Mouse (Mus musculus) CH12.LX (cell line): ENCODE measurements around the gene Sugct. TPM values are rescaled to one million over a fixed set of nuclear protein-coding genes. Genes with fewer than 3 reads are reported as not detected.
"Not testable (repeated sequence)": the region's sequence is repeated elsewhere in the genome, so short reads cannot be mapped to it uniquely, and the experiment has no call there.

Experiments
- DNase-seq: peaks from one replicate; pipeline ENCODE4 v3.0.0-alpha.2; 2013; ENCODE audit errors: extremely low read depth
- H3K27ac ChIP-seq: 2 replicates; pipeline ENCODE4 v1.5.1; 2012; ENCODE audit warnings: low read depth, mild to moderate bottlenecking, control low read depth, moderate library complexity; ENCODE audit not compliant: insufficient read depth
- H3K27me3 ChIP-seq: replicated peaks from 2 replicates; pipeline ENCODE3; 2012; ENCODE audit warnings: inconsistent platforms
- H3K36me3 ChIP-seq, 2 experiments: replicated peaks in 1 of 2; 2 replicates each; pipeline versions ENCODE3 to v1.6.1; 2012; ENCODE audit warnings: inconsistent platforms in 1 of 2, low read length in 1 of 2, mild to moderate bottlenecking in 1 of 2, mixed read lengths in 1 of 2, moderate library complexity in 1 of 2; ENCODE audit not compliant: control insufficient read depth in 1 of 2, insufficient read depth in 1 of 2
- H3K4me1 ChIP-seq, 2 experiments: 2 replicates each; pipeline ENCODE4 v1.6.1; 2012; ENCODE audit warnings: inconsistent platforms in 1 of 2, moderate library complexity in 1 of 2; ENCODE audit not compliant: insufficient read depth in 2 of 2, control insufficient read depth in 1 of 2
- H3K4me2 ChIP-seq: 2 replicates; pipeline ENCODE4 v1.6.1; 2012; ENCODE audit warnings: low read depth, mild to moderate bottlenecking, control low read depth; ENCODE audit not compliant: poor library complexity, insufficient read depth, severe bottlenecking
- H3K4me3 ChIP-seq, 3 experiments: fragments of 150-350 bp in 1 of 3; sonication (generic) in 1 of 3; replicated peaks in 1 of 3; 2 replicates each; pipeline versions ENCODE3 to v1.5.1; 2011 to 2012; ENCODE audit warnings: low read depth in 2 of 3, low read length in 2 of 3, mild to moderate bottlenecking in 2 of 3, moderate library complexity in 2 of 3, control low read depth in 1 of 3, improper control_type of control experiment in 1 of 3, inconsistent platforms in 1 of 3, mixed read lengths in 1 of 3; ENCODE audit not compliant: poor library complexity in 1 of 3
- H3K79me2 ChIP-seq: replicated peaks from 2 replicates; pipeline ENCODE4 v1.6.1; 2012; ENCODE audit warnings: mild to moderate bottlenecking, moderate library complexity; ENCODE audit not compliant: control insufficient read depth, poor library complexity, insufficient read depth, severe bottlenecking; ENCODE audit errors: extremely low read depth
- H3K9ac ChIP-seq: 2 replicates; pipeline ENCODE4 v1.6.1; 2012; ENCODE audit warnings: low read depth, mild to moderate bottlenecking, control low read depth, moderate library complexity; ENCODE audit not compliant: insufficient read depth
- H3K9me3 ChIP-seq: replicated peaks from 2 replicates; pipeline ENCODE3; 2012; ENCODE audit warnings: low read length, inconsistent platforms, mixed read lengths
- CHD1 ChIP-seq: IDR thresholded peaks from 2 replicates; pipeline ENCODE4 v1.6.1; 2012; ENCODE audit warnings: low read depth, low read length, improper control_type of control experiment, inconsistent platforms
- CHD2 ChIP-seq: IDR thresholded peaks from 2 replicates; pipeline ENCODE4 v1.6.1; 2011; ENCODE audit warnings: low read length, improper control_type of control experiment
- CTCF ChIP-seq, 2 experiments: IDR thresholded peaks in 1 of 2; conservative IDR thresholded peaks in 1 of 2; 2 replicates each; pipeline ENCODE4 v1.5.1; 2011 to 2012; ENCODE audit warnings: low read depth in 2 of 2, low read length in 2 of 2, improper control_type of control experiment in 1 of 2, inconsistent platforms in 1 of 2, mild to moderate bottlenecking in 1 of 2, moderate library complexity in 1 of 2
- EP300 ChIP-seq: IDR thresholded peaks from 2 replicates; pipeline ENCODE4 v1.6.1; 2011; ENCODE audit warnings: low read length, improper control_type of control experiment
- KAT2A ChIP-seq: IDR thresholded peaks from 2 replicates; pipeline ENCODE4 v1.6.1; 2012; ENCODE audit warnings: low read length, improper control_type of control experiment, inconsistent platforms; ENCODE audit not compliant: insufficient replicate concordance
- MAX ChIP-seq: IDR thresholded peaks from 2 replicates; pipeline ENCODE4 v1.6.1; 2011; ENCODE audit warnings: low read length, improper control_type of control experiment
- PAX5 ChIP-seq: IDR thresholded peaks from 2 replicates; pipeline ENCODE4 v1.6.1; 2012; ENCODE audit warnings: low read length, inconsistent platforms, mixed read lengths
- RAD21 ChIP-seq: IDR thresholded peaks from 2 replicates; pipeline ENCODE4 v1.6.1; 2011; ENCODE audit warnings: low read depth, mild to moderate bottlenecking, low read length, improper control_type of control experiment, moderate library complexity
- SMC3 ChIP-seq: IDR thresholded peaks from 2 replicates; pipeline ENCODE4 v1.6.1; 2011; ENCODE audit warnings: low read depth, low read length, improper control_type of control experiment
- UBTF ChIP-seq: IDR thresholded peaks from 2 replicates; pipeline ENCODE4 v1.6.1; 2012; ENCODE audit warnings: low read depth, mild to moderate bottlenecking, inconsistent platforms, low read length, improper control_type of control experiment, moderate library complexity
- USF1 ChIP-seq: IDR thresholded peaks from 2 replicates; pipeline ENCODE4 v1.6.1; 2014; ENCODE audit warnings: low read depth, mild to moderate bottlenecking, inconsistent platforms, low read length, improper control_type of control experiment
- ZNF384 ChIP-seq: IDR thresholded peaks from 2 replicates; pipeline ENCODE4 v1.6.1; 2012; ENCODE audit warnings: low read depth, low read length, improper control_type of control experiment, inconsistent platforms
- dilution Hi-C: fragments of 300-500 bp; cut with MboI; formaldehyde crosslinking; loops from 2 replicates; pipeline ENCODE4 v1.14.3; 2020; ENCODE audit warnings: low sequenced_read_pairs; ENCODE audit not compliant: extremely low pct_unique_long_range_greater_than_20kb, extremely low pct_ligation_motif_present
- in situ Hi-C: fragments of 300-500 bp; cut with MboI; formaldehyde crosslinking; loops from 3 replicates; pipeline ENCODE4 v1.14.3; 2019; ENCODE audit warnings: low sequenced_read_pairs, low pct_ligation_motif_present, low pct_unique_long_range_greater_than_20kb, mixed read lengths
- polyA plus RNA-seq: library from polyadenylated mRNA; unstranded; fragments of >175 nt; gene quantifications from 2 replicates; pipeline ENCODE4 v1.2.1, GENCODE M21; 2012; ENCODE audit warnings: low read depth; ENCODE audit not compliant: insufficient read length
- total RNA-seq, 2 experiments: library from RNA; depleted of rRNA; stranded (reverse); fragments of 300-350 nt in 1 of 2; fragments of >200 nt in 1 of 2; gene quantifications; 2 replicates each; pipeline ENCODE4 v1.2.3; 2012 to 2014

Gene Sugct
- total and polyA plus RNA-seq, 3 experiments = 0.42 to 0.87 (median 0.56) TPM

DNA sequence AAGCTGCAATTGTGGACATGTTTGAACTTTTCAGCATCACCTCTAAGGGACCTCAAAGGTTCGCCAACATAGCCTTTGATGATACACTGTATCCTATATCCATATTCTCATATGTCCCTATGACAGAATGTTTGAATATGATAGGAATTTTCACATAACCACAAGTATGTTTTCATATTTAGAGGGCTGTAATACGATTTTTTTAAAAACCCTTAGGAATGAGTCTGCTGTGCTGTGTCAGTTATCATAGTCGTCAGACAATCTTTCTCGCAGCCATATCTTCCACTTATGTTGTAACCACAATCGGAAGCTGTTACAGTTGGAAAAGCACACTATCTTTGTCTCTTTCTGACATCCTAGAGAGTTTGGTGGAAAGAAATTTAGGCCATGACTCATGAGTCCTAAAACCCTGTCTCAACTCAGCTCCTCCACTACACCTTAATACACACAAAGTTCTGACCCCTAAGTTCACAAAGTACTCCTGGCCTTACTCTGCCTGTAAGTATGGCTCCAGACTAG is 201.2 kb downstream of the Sugct start (continued):
- TF ChIP-seq CTCF (conservative IDR thresholded peaks at IDR 0.05 in 1 of 2, IDR thresholded peaks at IDR 0.05 in 1 of 2; ENCODE audit: low read depth in 2 of 2, low read length in 2 of 2) = no peak

- H3K4me2 ChIP-seq, in situ Hi-C loops, H3K36me3 ChIP-seq, H3K27me3 ChIP-seq, dilution Hi-C loops, H3K27ac ChIP-seq, H3K9me3 ChIP-seq, DNase-seq, H3K4me3 ChIP-seq, H3K4me1 ChIP-seq, H3K79me2 ChIP-seq, H3K9ac ChIP-seq: not testable (repeated sequence)
Observed at GRCm38 (mm10) chr13:17457981-17458380, 237.4 kb downstream of the Sugct start.

- no peaks in the 10 kb centered on the region for H3K27me3 ChIP-seq
- no peak overlapping the region for H3K27ac ChIP-seq
- no peaks in the 10 kb centered on the region for H3K79me2 ChIP-seq
- H3K36me3 ChIP-seq = no peaks in the 10 kb centered on the region
- dilution Hi-C loops = no loop called here
- in situ Hi-C loops = loop anchor here (25.0 kb wide), 1 partner anchor 1420 kb away; the partner anchor contains the start of gene Inhba
- H3K4me1 ChIP-seq = no peaks in the 10 kb centered on the region
- TF ChIP-seq CHD2 (no peak), USF1 (no peak), KAT2A (no peak), PAX5 (no peak), CTCF (conservative IDR thresholded peaks at IDR 0.05 in 1 of 2, IDR thresholded peaks at IDR 0.05 in 1 of 2; ENCODE audit: low read depth in 2 of 2, low read length in 2 of 2) (peak; percentile 60 to 72), UBTF (no peak), RAD21 (peak; percentile 82), EP300 (no peak), SMC3 (peak; percentile 60)
- no peak overlapping the region for H3K4me3 ChIP-seq
- DNase-seq = peak; percentile 58
- no peak overlapping the region for H3K9ac ChIP-seq
- no peak overlapping the region for H3K4me2 ChIP-seq
- no peaks in the 10 kb centered on the region for H3K9me3 ChIP-seq
Observed at GRCm38 (mm10) chr13:17432139-17432916, 263.0 kb downstream of the Sugct start.

DNA sequence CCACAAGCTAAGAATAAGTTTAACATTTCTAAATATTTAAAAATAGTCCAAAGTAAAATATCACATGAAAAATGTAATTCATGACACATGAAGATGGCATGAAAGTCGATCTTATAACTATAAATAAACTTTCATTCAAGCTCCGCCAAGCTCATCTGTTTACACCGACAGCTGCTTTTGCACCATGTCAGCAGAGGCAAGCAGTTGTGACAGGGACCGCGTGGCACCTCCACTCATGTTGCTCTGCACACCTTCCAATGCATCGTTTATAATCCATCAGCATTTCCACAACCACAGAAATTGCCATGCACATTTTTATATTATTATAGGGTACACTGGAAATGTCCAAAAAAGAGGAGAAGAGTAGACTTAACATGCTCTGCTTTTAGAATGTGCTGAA is 273.5 kb downstream of the Sugct start:
- Histone ChIP-seq H3K9me3 (no peaks in the 10 kb centered on the region), H3K79me2 (no peaks in the 10 kb centered on the region), H3K4me1 (no peaks in the 10 kb centered on the region), H3K27ac (no peak overlapping the region), H3K27me3 (no peaks in the 10 kb centered on the region), H3K4me3 (no peak overlapping the region), H3K9ac (no peak overlapping the region), H3K36me3 (no peaks in the 10 kb centered on the region), H3K4me2 (no peak overlapping the region)
- TF ChIP-seq MAX = no peak
- no peak for TF ChIP-seq ZNF384
- TF ChIP-seq CHD1 = no peak
- in situ Hi-C loops (no loop called here), dilution Hi-C loops (no loop called here)
- no peak for DNase-seq
